Mouse (Mus musculus): Measurements from ENCODE around the gene Ccdc27. TPM values are rescaled to one million over a fixed set of nuclear protein-coding genes. Genes with fewer than 3 reads are reported as not detected.

Gene Ccdc27
- polyA plus RNA-seq, 1 experiment from 2014 or later, result not detected

- no peaks in the 10 kb centered on the region for H3K9me3 ChIP-seq
- WGBS, result 27% methylated on average over 8 of the region's 8 CpGs
- H3K27me3 ChIP-seq (ENCODE audit: insufficient read depth, poor library complexity, severe bottlenecking), result peaks cover 41% of the 10 kb centered on the region
- peaks cover 37% of the 10 kb centered on the region for H3K36me3 ChIP-seq
- peak overlapping the region; percentile 53 for H3K27ac ChIP-seq
- H3K4me3 ChIP-seq, result peak overlapping the region; percentile 49; the same call in 1 of the 2 replicates
- peaks cover 37% of the 10 kb centered on the region for H3K4me1 ChIP-seq (replicated peaks)
- DNase-seq (ENCODE audit: low spot score), result no peak
Measured at GRCm38 (mm10) chr4:154023754-154024601, 18.5 kb downstream of the Ccdc27 start.

DNA sequence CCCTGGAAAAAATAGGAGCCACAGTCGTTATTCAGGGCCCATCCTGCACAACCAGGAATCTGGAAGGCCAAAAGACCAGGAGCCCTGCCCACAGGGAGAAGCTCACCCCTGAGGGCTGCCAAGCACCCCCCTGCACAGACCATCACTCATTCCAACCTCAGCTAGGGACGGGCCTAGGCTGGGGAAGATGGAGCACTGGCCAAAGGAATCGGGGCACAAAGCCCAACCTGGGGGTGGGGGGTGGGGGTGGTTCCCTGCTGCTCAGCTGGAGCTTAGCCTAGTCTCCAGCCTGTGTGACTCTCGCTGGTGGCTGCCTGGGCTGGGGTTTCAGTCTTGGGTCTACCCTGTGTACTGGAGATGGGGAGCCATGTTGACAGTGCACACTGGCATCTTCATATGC lies 19.6 kb downstream of the Ccdc27 start:
- H3K27ac ChIP-seq, result 0 out of 2 replicates have a peak overlapping the region, but pooled peaks have one; percentile 16
- no peaks in the 10 kb centered on the region for H3K9me3 ChIP-seq
- no peak overlapping the region for H3K4me3 ChIP-seq
- peaks cover 37% of the 10 kb centered on the region for H3K4me1 ChIP-seq (replicated peaks)
- H3K36me3 ChIP-seq, result peaks cover 48% of the 10 kb centered on the region
- no peak for DNase-seq (ENCODE audit: low spot score)
- peaks cover 41% of the 10 kb centered on the region for H3K27me3 ChIP-seq (ENCODE audit: insufficient read depth, poor library complexity, severe bottlenecking)
- WGBS, result 35% methylated on average over 4 of the region's 4 CpGs

- Histone ChIP-seq H3K27me3 (ENCODE audit: insufficient read depth, poor library complexity, severe bottlenecking) (peaks cover 38% of the 10 kb centered on the region), H3K4me1 (replicated peaks) (peaks cover 37% of the 10 kb centered on the region), H3K27ac (no peak overlapping the region), H3K4me3 (no peak overlapping the region), H3K9me3 (no peaks in the 10 kb centered on the region), H3K36me3 (peaks cover 53% of the 10 kb centered on the region)
- no peak for DNase-seq (ENCODE audit: low spot score)
- 78% methylated on average over 4 of the region's 4 CpGs for WGBS
Measured at GRCm38 (mm10) chr4:154022407-154022806, 20.1 kb downstream of the Ccdc27 start.

DNA sequence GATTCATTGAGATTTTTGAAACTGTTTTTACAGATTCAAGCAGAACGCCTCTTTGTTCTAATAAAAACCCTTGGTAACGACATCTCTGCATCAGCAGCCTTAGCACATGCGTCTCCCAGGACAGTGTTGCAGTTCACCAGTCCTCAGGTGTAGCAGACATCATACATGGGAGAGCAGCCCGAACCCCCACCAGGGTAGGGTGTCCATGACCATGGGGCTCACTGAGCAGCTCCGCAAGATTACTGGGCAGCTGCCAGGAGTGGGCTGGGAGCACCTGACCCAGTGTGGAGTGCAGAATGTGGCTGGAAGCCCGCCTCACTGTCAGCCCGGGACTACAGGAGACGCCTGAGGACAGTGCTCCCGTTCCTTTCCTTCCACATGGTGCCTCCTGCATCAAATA lies 21.0 kb downstream of the Ccdc27 start:
- 92% methylated on average over 9 of the region's 9 CpGs for WGBS
- Histone ChIP-seq H3K4me3 (no peak overlapping the region), H3K27me3 (ENCODE audit: insufficient read depth, poor library complexity, severe bottlenecking) (peaks cover 28% of the 10 kb centered on the region), H3K9me3 (no peaks in the 10 kb centered on the region), H3K27ac (no peak overlapping the region), H3K36me3 (peaks cover 62% of the 10 kb centered on the region), H3K4me1 (replicated peaks) (peaks cover 34% of the 10 kb centered on the region)
- no peak for DNase-seq (ENCODE audit: low spot score)

DNA sequence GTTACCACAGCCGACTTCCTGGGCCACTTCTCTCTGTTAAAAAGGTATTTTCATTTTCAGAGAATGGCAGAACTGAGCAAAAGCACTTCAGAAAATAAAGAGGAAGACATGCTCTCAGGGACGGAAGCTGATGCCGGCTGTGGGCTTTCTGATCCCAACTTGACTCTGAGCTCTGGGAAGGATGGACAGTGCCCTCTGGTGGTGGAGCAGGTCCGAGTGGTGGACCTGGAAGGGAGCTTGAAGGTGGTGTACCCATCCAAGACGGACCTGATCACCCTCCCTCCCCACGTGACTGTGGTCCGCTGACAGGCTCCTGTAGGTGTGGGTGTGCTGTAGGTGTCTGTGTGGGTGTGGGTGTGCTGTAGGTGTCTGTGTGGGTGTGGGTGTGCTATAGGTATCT lies 22.9 kb downstream of the Ccdc27 start:
- DNase-seq (ENCODE audit: low spot score), result no peak
- WGBS, result 81% methylated on average over 7 of the region's 7 CpGs
- peaks cover 81% of the 10 kb centered on the region for H3K36me3 ChIP-seq

DNA sequence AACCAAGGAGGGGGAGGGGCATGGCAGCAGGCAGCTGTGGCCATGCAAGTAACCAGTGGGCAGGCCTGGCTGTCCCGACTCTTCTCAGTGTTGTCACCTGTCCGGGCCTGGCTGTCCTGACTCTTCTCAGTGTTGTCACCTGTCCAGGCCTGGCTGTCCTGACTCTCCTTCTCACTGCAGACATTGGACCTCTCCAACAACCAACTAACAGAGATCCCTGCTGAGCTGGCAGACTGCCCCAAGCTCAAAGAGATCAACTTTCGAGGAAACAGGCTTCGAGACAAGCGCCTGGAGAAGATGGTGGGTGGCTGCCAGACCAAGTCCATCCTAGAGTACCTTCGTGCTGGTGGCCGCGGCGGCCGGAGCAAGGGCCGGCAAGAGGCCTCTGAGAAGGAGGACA lies 27.0 kb downstream of the Ccdc27 start:
- Histone ChIP-seq H3K9me3 (no peaks in the 10 kb centered on the region), H3K4me3 (no peak overlapping the region), H3K27me3 (ENCODE audit: insufficient read depth, poor library complexity, severe bottlenecking) (no peaks in the 10 kb centered on the region), H3K4me1 (replicated peaks) (peaks cover 35% of the 10 kb centered on the region), H3K27ac (no peak overlapping the region), H3K36me3 (peaks cover 71% of the 10 kb centered on the region)
- no peak for DNase-seq (ENCODE audit: low spot score)
- WGBS, result 95% methylated on average over 11 of the region's 11 CpGs

More for the DNA sequence above, 22.9 kb downstream of the Ccdc27 start:
- H3K4me1 ChIP-seq (replicated peaks), result peaks cover 16% of the 10 kb centered on the region
- H3K27ac ChIP-seq, result no peak overlapping the region
- no peak overlapping the region for H3K4me3 ChIP-seq
- peaks cover 10% of the 10 kb centered on the region for H3K27me3 ChIP-seq (ENCODE audit: insufficient read depth, poor library complexity, severe bottlenecking)
- H3K9me3 ChIP-seq, result no peaks in the 10 kb centered on the region

DNA sequence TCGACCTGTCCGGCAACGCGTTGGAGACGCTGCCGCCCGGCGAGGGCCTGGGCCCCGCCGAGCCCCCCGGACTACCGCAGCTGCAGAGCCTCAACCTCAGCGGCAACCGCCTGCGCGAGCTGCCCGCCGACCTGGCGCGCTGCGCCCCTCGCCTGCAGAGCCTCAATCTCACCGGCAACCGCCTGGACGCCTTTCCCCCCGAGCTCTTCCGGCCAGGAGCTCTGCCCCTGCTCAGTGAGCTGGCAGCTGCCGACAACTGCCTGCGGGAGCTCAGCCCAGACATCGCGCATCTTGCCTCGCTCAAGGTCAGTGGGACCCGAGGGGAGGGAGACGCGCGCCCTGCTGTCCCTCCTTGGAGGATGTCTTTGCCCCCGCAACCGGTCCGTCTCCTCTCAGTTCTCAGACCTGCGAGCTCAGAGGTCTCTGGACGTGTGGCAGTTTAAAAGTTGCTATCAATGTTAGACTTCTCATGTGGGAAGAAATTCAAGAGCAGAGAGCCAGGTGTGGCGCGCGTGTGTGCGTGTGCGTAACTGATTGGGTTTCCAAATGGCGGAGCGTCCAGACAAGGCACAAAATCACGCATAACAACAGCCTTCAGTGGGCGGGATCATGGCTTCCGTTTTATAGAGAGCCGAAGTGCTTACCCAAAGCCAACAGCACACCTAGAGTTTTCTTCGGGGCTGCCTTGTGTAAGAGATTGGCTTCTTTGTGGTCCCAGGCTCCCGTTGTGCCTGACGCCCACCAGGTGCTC lies 30.2 kb downstream of the Ccdc27 start:
- peak; percentile 19 for DNase-seq (ENCODE audit: low spot score)
- peaks cover 35% of the 10 kb centered on the region for H3K4me1 ChIP-seq (replicated peaks)
- H3K4me3 ChIP-seq, result peak overlapping the region; percentile 100
- H3K9me3 ChIP-seq, result no peaks in the 10 kb centered on the region
- peaks cover 46% of the 10 kb centered on the region for H3K36me3 ChIP-seq
- 3% methylated on average over 55 of the region's 55 CpGs for whole genome bisulfite sequencing
- no peaks in the 10 kb centered on the region for H3K27me3 ChIP-seq (ENCODE audit: insufficient read depth, poor library complexity, severe bottlenecking)
- H3K27ac ChIP-seq, result peak overlapping the region; percentile 90

- Histone ChIP-seq H3K27ac (peak within 1 kb of the TSS; percentile 90), H3K9me3 (no peaks in the 10 kb centered on the region), H3K4me1 (replicated peaks) (peaks cover 35% of the 10 kb centered on the region), H3K27me3 (ENCODE audit: insufficient read depth, poor library complexity, severe bottlenecking) (no peaks in the 10 kb centered on the region), H3K36me3 (peaks cover 46% of the 10 kb centered on the region), H3K4me3 (peak within 1 kb of the TSS; percentile 100)
- under 1% methylated on average over 59 of the region's 59 CpGs for WGBS
- peak; percentile 87 for DNase-seq (ENCODE audit: low spot score)
Measured at GRCm38 (mm10) chr4:154011646-154012089, 30.8 kb downstream of the Ccdc27 start, which contains the start of gene Lrrc47. TSS of gene Lrrc47 (plus strand) at chr4:154011731.

DNA sequence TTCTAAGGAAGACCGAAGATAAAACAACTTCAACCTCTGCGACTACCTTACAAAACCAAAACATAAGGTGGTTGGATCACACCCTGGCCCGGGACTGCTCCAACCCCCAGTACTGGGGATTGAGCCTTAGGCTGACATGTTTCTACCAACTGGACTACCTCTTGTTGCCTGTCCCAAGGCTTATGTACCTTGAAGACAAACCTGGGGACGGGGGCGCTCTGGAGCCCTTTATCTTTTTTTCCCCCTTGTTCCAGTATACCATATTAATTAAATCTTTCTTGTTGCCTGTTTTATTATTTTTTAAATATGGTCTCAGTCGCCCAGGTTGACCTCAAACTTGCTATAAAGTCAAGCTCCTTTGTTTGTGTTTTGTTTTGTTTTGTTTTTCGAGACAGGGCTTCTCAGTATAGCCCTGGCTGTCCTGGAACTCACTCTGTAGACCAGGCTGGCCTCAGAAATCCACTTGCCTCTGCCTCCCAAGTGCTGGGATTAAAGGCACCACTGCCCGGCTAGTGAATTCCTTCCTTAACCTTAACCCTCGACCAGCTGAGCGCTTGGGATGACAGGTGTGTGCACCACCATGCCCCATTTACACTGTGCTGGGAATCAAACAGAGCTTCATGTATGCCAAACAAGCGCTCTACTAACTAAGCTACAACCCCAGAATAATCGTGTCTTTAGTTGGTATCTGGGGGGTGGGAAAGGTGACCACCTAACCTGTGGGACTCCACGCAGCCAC lies 31.4 kb downstream of the Ccdc27 start:
- Histone ChIP-seq H3K27me3 (ENCODE audit: insufficient read depth, poor library complexity, severe bottlenecking) (no peaks in the 10 kb centered on the region), H3K36me3 (peaks cover 46% of the 10 kb centered on the region), H3K27ac (peak overlapping the region; percentile 90), H3K4me3 (peak overlapping the region; percentile 100), H3K9me3 (no peaks in the 10 kb centered on the region), H3K4me1 (replicated peaks) (peaks cover 35% of the 10 kb centered on the region)
- DNase-seq (ENCODE audit: low spot score), result no peak
- 29% methylated on average over 13 of the region's 13 CpGs for WGBS

DNA sequence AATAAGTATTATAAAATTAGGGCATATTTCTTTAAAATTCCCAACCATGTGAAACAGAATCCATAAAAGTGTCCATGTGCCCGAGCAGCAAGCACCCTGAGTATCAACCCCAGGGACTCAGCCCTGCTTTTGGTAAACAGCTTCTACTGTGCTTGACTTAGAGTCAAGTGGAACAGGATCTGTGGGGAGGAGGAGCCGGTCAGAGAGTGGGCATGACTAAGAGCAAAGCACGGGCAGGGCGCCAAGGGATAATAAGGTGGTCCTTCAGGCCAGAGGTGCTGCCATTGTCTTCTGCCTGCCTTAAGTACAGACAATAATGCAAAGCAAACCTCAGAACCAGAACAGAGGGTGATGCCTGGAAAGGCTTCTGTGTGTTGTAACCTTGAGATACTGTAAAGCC lies 34.7 kb downstream of the Ccdc27 start:
- Histone ChIP-seq H3K4me1 (replicated peaks) (peaks cover 18% of the 10 kb centered on the region), H3K9me3 (no peaks in the 10 kb centered on the region), H3K27ac (no peak overlapping the region), H3K36me3 (peaks cover 52% of the 10 kb centered on the region), H3K27me3 (ENCODE audit: insufficient read depth, poor library complexity, severe bottlenecking) (no peaks in the 10 kb centered on the region), H3K4me3 (no peak overlapping the region)
- no peak for DNase-seq (ENCODE audit: low spot score)
- WGBS, result 81% methylated on average over 4 of the region's 4 CpGs

GRCm38 (mm10) chr4:154006264-154006663 lies 36.2 kb downstream of the Ccdc27 start:
- DNase-seq (ENCODE audit: low spot score), result no peak
- H3K9me3 ChIP-seq, result no peaks in the 10 kb centered on the region
- H3K27me3 ChIP-seq (ENCODE audit: insufficient read depth, poor library complexity, severe bottlenecking), result no peaks in the 10 kb centered on the region
- 0 out of 2 replicates have a peak overlapping the region, but pooled peaks have one; percentile 35 for H3K27ac ChIP-seq
- no peak overlapping the region for H3K4me3 ChIP-seq
- 89% methylated on average over 6 of the region's 6 CpGs for WGBS
- peaks cover 5% of the 10 kb centered on the region for H3K4me1 ChIP-seq (replicated peaks)
- peaks cover 63% of the 10 kb centered on the region for H3K36me3 ChIP-seq

GRCm38 (mm10) chr4:154005488-154005887 lies 37.0 kb downstream of the Ccdc27 start:
- no peak overlapping the region for H3K4me3 ChIP-seq
- no peaks in the 10 kb centered on the region for H3K27me3 ChIP-seq (ENCODE audit: insufficient read depth, poor library complexity, severe bottlenecking)
- peaks cover 63% of the 10 kb centered on the region for H3K36me3 ChIP-seq
- H3K4me1 ChIP-seq (replicated peaks), result no peaks in the 10 kb centered on the region
- H3K27ac ChIP-seq, result no peak overlapping the region
- WGBS, result 88% methylated on average over 5 of the region's 5 CpGs
- H3K9me3 ChIP-seq, result no peaks in the 10 kb centered on the region
- DNase-seq (ENCODE audit: low spot score), result no peak

Measured in hindbrain, embryonic 10.5 days (tissue).